Mouse (Mus musculus) liver, embryonic 11.5 days (tissue): ENCODE data around the gene Zmynd8. TPM values are rescaled to one million over a fixed set of nuclear protein-coding genes. Genes with fewer than 3 reads are reported as not detected.

ENCODE experiments used
- ATAC-seq: fragments of 200-750 bp; cut with Nextera tagmentation; replicated peaks from 2 replicates; pipeline ENCODE4 v1.8.0; 2017; ENCODE audit warnings: moderate number of reproducible peaks, mild to moderate bottlenecking, moderate TSS enrichment, moderate library complexity; ENCODE audit not compliant: low FRiP score
- DNase-seq: peaks from one replicate; pipeline ENCODE4 v3.0.0-alpha.2; 2017; ENCODE audit warnings: low spot score
- H3K27ac ChIP-seq: fragments of 300-500 bp; sonication (generic); 2 replicates; pipeline ENCODE4 v1.5.1; 2014; ENCODE audit warnings: mild to moderate bottlenecking, low read depth, low read length, control low read depth
- H3K27me3 ChIP-seq: fragments of 300-500 bp; sonication (generic); replicated peaks from 2 replicates; pipeline ENCODE4 v1.6.1; 2014; ENCODE audit warnings: low read length, mixed read lengths; ENCODE audit not compliant: control insufficient read depth, insufficient read depth
- H3K36me3 ChIP-seq: fragments of 300-500 bp; sonication (generic); 2 replicates; pipeline ENCODE4 v1.6.1; 2014; ENCODE audit warnings: mild to moderate bottlenecking, low read length, moderate library complexity, mixed read lengths; ENCODE audit not compliant: control insufficient read depth, insufficient read depth
- H3K4me1 ChIP-seq: fragments of 300-500 bp; sonication (generic); replicated peaks from 2 replicates; pipeline ENCODE4 v1.6.1; 2014; ENCODE audit warnings: low read length, mixed read lengths; ENCODE audit not compliant: control insufficient read depth, insufficient read depth
- H3K4me2 ChIP-seq: fragments of 300-500 bp; sonication (generic); 2 replicates; pipeline ENCODE4 v1.6.1; 2014; ENCODE audit warnings: mild to moderate bottlenecking, control low read depth, moderate library complexity
- H3K4me3 ChIP-seq: fragments of 300-500 bp; sonication (generic); 2 replicates; pipeline ENCODE4 v1.5.1; 2014; ENCODE audit warnings: low read depth, low read length, control low read depth
- H3K9ac ChIP-seq: fragments of 300-500 bp; sonication (generic); 2 replicates; pipeline ENCODE4 v1.6.1; 2014; ENCODE audit warnings: low read depth, low read length, control low read depth
- H3K9me3 ChIP-seq: fragments of 300-500 bp; sonication (generic); 2 replicates; pipeline ENCODE4 v1.6.1; 2016; ENCODE audit warnings: low read length, inconsistent platforms, mixed read lengths; ENCODE audit not compliant: control insufficient read depth
- WGBS: fragments of 180-500 bp; shearing (Covaris S2); extraction: QIAGEN DNeasy Blood & Tissue Kit; methylation state at CpG from one replicate; pipeline ENCODE4 v1.1.7; 2014; 5-methylcytosine and 5-hydroxymethylcytosine counted together
- polyA plus RNA-seq: library from polyadenylated mRNA; unstranded; fragments of >200 nt; fragmentation: Nextera tagmentation; extraction: Ambion mirVana; gene quantifications from 2 replicates; pipeline ENCODE4 v1.2.1, GENCODE M21; 2014

Zmynd8 gene
- polyA plus RNA-seq, 1 experiment from 2014 or later: 55.8 TPM

DNA sequence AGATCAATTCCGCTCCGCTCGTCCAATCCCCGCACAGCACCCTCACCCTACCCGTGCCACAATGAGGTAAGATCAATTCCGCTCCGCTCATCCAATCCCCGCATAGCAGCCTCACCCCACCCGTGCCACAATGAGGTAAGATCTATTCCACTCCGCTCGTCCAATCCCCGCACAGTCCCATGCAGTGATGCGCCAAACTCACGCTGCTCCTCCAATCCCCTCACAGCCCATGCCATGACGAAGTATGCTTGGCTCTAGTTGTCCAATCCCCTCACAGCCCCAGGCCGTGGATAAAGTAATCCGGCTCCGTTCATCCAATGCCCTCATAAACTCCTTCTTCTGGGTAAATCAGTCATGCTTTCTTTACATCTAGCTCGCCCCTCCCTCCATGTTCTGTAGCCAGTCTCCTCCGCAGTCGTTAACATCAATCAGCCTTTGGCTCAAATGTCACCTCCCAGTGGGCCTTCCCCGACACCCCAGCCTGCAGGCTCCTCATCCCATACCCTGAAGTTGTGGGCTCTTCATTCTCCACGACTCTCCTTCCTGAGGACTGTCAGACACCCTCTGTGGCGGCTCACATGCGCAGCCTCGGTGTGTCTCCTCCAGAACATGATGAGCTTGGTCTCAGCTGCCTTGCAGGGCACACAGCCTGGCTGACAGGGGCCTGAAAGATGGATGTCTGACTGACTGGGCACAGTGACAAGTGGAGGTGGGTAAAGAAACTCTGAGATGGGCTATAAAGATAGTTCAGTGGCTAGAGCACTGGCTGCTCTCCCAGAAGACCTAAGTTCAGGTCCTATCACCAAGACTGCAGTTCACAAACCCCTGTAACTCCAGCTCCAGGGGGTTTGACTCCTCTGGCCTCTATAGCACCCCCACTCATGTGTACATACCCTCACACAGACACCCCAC is 36.9 kb downstream of the Zmynd8 start:
- DNase-seq: no peak
- Histone ChIP-seq H3K27me3 (no peaks in the 10 kb centered on the region), H3K4me3 (no peak overlapping the region), H3K27ac (no peak overlapping the region), H3K4me1 (peaks cover 42% of the 10 kb centered on the region), H3K36me3 (peaks cover 17% of the 10 kb centered on the region), H3K9ac (no peak overlapping the region), H3K9me3 (no peaks in the 10 kb centered on the region), H3K4me2 (no peak overlapping the region)
- no peak for ATAC-seq
- WGBS: 87% methylated on average over 26 of the region's 26 CpGs

DNA sequence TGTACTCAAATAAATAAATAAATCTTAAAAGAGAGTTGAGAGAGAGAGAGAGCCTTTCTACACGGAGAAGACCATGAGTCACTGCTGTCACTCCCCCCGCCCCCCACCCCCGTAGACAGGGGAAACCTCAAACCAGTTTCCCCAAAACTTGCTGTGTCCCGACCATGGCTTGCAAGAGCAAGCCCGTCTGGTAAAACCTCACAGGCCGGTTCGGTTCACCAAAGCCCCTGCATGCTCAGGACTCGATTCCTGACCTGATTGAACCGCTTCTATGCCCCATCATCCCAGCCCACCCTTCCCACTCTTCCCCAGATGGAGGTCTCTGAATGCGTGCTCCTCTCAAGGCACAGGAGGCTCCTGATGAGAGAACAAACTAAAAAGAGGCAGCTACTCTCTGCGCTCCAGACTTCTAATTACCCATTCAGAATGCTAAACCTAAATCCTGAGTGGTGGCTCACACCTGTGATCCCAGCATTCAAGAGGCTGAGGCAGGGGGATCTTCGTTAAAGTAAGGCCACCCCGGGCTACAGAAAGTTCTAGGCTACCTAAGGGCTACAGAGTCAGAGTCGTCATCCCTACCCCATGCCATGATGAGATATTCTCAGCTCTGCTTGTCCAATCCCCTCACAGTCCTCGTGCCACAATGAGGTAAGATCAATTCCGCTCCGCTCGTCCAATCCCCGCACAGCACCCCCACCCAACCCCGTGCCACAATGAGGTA is 37.7 kb downstream of the Zmynd8 start:
- DNase-seq (no peak), ATAC-seq (no peak)
- Histone ChIP-seq H3K4me2 (no peak overlapping the region), H3K9ac (no peak overlapping the region), H3K4me3 (no peak overlapping the region), H3K36me3 (peaks cover 15% of the 10 kb centered on the region), H3K27me3 (no peaks in the 10 kb centered on the region), H3K27ac (no peak overlapping the region), H3K4me1 (peaks cover 44% of the 10 kb centered on the region), H3K9me3 (no peaks in the 10 kb centered on the region)
- 90% methylated on average over 20 of the region's 20 CpGs for WGBS

DNA sequence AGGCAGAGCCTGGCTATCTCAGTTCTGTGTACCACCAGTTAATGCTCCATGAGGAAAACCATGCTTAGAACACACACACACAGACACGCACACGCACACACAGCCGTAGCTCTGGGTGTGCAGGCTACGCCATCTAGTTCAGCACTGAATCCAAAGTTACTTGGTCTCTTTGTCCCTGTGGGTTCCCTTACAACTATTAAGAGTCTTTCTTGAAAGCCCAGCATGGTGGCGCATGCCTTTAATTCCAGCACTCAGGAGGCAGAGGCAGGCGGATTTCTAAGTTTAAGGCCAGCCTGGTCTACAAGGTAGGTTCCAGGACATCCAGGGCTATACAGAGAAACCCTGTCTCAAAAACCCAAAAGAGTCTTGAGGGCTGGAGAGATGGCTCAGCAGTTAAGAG is 38.4 kb downstream of the Zmynd8 start:
- Histone ChIP-seq H3K36me3 (peaks cover 13% of the 10 kb centered on the region), H3K4me1 (peaks cover 51% of the 10 kb centered on the region), H3K27ac (no peak overlapping the region), H3K9ac (no peak overlapping the region), H3K27me3 (no peaks in the 10 kb centered on the region), H3K4me3 (no peak overlapping the region), H3K9me3 (no peaks in the 10 kb centered on the region), H3K4me2 (no peak overlapping the region)
- ATAC-seq (no peak), DNase-seq (no peak)
- WGBS: 95% methylated on average over 6 of the region's 6 CpGs

- DNase-seq (no peak), ATAC-seq (no peak)
- peak overlapping the region; percentile 54; the same call in 1 of the 2 replicates for H3K9ac ChIP-seq
- peak overlapping the region; percentile 61 for H3K4me2 ChIP-seq
- H3K4me1 ChIP-seq: peaks cover 66% of the 10 kb centered on the region
- no peaks in the 10 kb centered on the region for H3K9me3 ChIP-seq
- H3K27ac ChIP-seq: peak overlapping the region; percentile 88
- peak overlapping the region; percentile 31; the same call in 1 of the 2 replicates for H3K4me3 ChIP-seq
- H3K27me3 ChIP-seq: no peaks in the 10 kb centered on the region
- peaks cover 5% of the 10 kb centered on the region; the same call in 1 of the 2 replicates for H3K36me3 ChIP-seq
- whole genome bisulfite sequencing: 21% methylated on average over 12 of the region's 12 CpGs
Observed at GRCm38 (mm10) chr2:165858453-165859384, 40.1 kb downstream of the Zmynd8 start.

- Histone ChIP-seq H3K4me3 (peak overlapping the region; percentile 31; the same call in 1 of the 2 replicates), H3K27ac (peak overlapping the region; percentile 88), H3K9ac (peak overlapping the region; percentile 54), H3K4me2 (peak overlapping the region; percentile 61), H3K36me3 (peaks cover 7% of the 10 kb centered on the region; the same call in 1 of the 2 replicates), H3K9me3 (no peaks in the 10 kb centered on the region), H3K27me3 (no peaks in the 10 kb centered on the region), H3K4me1 (peaks cover 74% of the 10 kb centered on the region)
- ATAC-seq: peak; percentile 29; the same call in 1 of the 2 replicates
- peak; percentile 60 for DNase-seq
- 13% methylated on average over 22 of the region's 22 CpGs for WGBS
Observed at GRCm38 (mm10) chr2:165857841-165858426, 40.9 kb downstream of the Zmynd8 start.

- Histone ChIP-seq H3K9me3 (no peaks in the 10 kb centered on the region), H3K4me3 (peak overlapping the region; percentile 31; the same call in 1 of the 2 replicates), H3K9ac (peak overlapping the region; percentile 54), H3K27me3 (no peaks in the 10 kb centered on the region), H3K4me2 (peak overlapping the region; percentile 61), H3K36me3 (peaks cover 7% of the 10 kb centered on the region; the same call in 1 of the 2 replicates), H3K4me1 (peaks cover 77% of the 10 kb centered on the region), H3K27ac (peak overlapping the region; percentile 88)
- ATAC-seq: no peak
- no peak for DNase-seq
- 27% methylated on average over 4 of the region's 4 CpGs for WGBS
Observed at GRCm38 (mm10) chr2:165857395-165857831, 41.4 kb downstream of the Zmynd8 start.

- Histone ChIP-seq H3K4me3 (no peak overlapping the region), H3K4me2 (peak overlapping the region; percentile 61), H3K9ac (no peak overlapping the region), H3K4me1 (peaks cover 77% of the 10 kb centered on the region), H3K27me3 (no peaks in the 10 kb centered on the region), H3K9me3 (no peaks in the 10 kb centered on the region), H3K27ac (peak overlapping the region; percentile 88), H3K36me3 (peaks cover 9% of the 10 kb centered on the region; the same call in 1 of the 2 replicates)
- no peak for ATAC-seq
- WGBS: 72% methylated on average over 7 of the region's 7 CpGs
- no peak for DNase-seq
Observed at GRCm38 (mm10) chr2:165856611-165857200, 42.1 kb downstream of the Zmynd8 start.
